30 mouse cellular contexts compared by ENCODE assay signal in genomic region chr2:41382695-41383094, GRCm38 (mm10).
DNase-seq lines count a peak whose midpoint lies in the region; ATAC-seq and TF ChIP-seq lines count a peak whose summit lies in the region.
"Had no signal": no experiment of that assay in that cellular context is flagged by ENCODE, and none has a peak within 500 bp of the region (broad histone marks: within the 10 kb centered on the region; RNA-seq: fewer than 3 reads in every experiment).

No protein-coding gene starts in this region.

- TF ChIP-seq CTCF in heart, postnatal 0 days (IDR thresholded peaks at IDR 0.05; ENCODE audit: low read depth) = no peak

- no peaks in the 10 kb centered on the region for H3K9me3 ChIP-seq in heart, embryonic 11.5 days (replicated peaks; ENCODE audit: control insufficient read depth, low read length)
- no peaks in the 10 kb centered on the region for H3K9me3 ChIP-seq in heart, postnatal 0 days (replicated peaks; ENCODE audit: control insufficient read depth, low read length)
- H3K9me3 ChIP-seq in intestine, embryonic 15.5 days = no peaks in the 10 kb centered on the region
- H3K9me3 ChIP-seq: embryonic facial prominence, embryonic 13.5 days; limb, embryonic 10.5 days; limb, embryonic 15.5 days; liver, embryonic 13.5 days; megakaryocyte, embryonic 14.5 days; midbrain, embryonic 12.5 days; neural tube, embryonic 12.5 days had no signal

- WGBS in heart, embryonic 11.5 days (ENCODE audit: insufficient replicate concordance) = 29% methylated on average over 2 of the region's 2 CpGs
- WGBS in heart, postnatal 0 days = 17% methylated on average over 2 of the region's 2 CpGs
- WGBS in intestine, embryonic 15.5 days = 66% methylated on average over 2 of the region's 2 CpGs

- H3K27ac ChIP-seq in heart, embryonic 11.5 days (ENCODE audit: low read depth, low read length) = no peak overlapping the region; the same call in 1 of the 2 replicates
- no peak overlapping the region for H3K27ac ChIP-seq in heart, postnatal 0 days (ENCODE audit: low read depth)
- no peak overlapping the region for H3K27ac ChIP-seq in intestine, embryonic 15.5 days
- H3K27ac ChIP-seq: embryonic facial prominence, embryonic 13.5 days; limb, embryonic 10.5 days; limb, embryonic 15.5 days; liver, embryonic 13.5 days; midbrain, embryonic 12.5 days; neural tube, embryonic 12.5 days had no signal

- peak; percentile 75 for ATAC-seq in heart, embryonic 11.5 days (replicated peaks; ENCODE audit: insufficient number of reproducible peaks, low FRiP score, low TSS enrichment)
- ATAC-seq in heart, postnatal 0 days (ENCODE audit: insufficient read depth, low read depth) = peak; percentile 64; the same call in 1 of the 2 replicates
- no peak for ATAC-seq in intestine, embryonic 15.5 days
- ATAC-seq: forebrain, embryonic 16.5 days; hindbrain, embryonic 16.5 days had no signal

- no peak overlapping the region for H3K4me2 ChIP-seq in heart, embryonic 11.5 days
- no peak overlapping the region for H3K4me2 ChIP-seq in heart, postnatal 0 days (ENCODE audit: low read depth, low read length)
- H3K4me2 ChIP-seq in intestine, embryonic 15.5 days (replicated peaks) = no peak overlapping the region
- H3K4me2 ChIP-seq: embryonic facial prominence, embryonic 13.5 days; limb, embryonic 15.5 days; liver, embryonic 13.5 days; midbrain, embryonic 12.5 days; neural tube, embryonic 12.5 days had no signal

- H3K27me3 ChIP-seq in heart, embryonic 11.5 days (ENCODE audit: control insufficient read depth, insufficient read depth, low read length) = no peaks in the 10 kb centered on the region
- H3K27me3 ChIP-seq in heart, postnatal 0 days (ENCODE audit: control insufficient read depth, insufficient read depth, low read length) = no peaks in the 10 kb centered on the region
- H3K27me3 ChIP-seq in intestine, embryonic 15.5 days (replicated peaks) = no peaks in the 10 kb centered on the region
- H3K27me3 ChIP-seq: embryonic facial prominence, embryonic 13.5 days; limb, embryonic 15.5 days; liver, embryonic 13.5 days; megakaryocyte, embryonic 14.5 days; midbrain, embryonic 12.5 days; neural tube, embryonic 12.5 days had no signal

- TF ChIP-seq EP300 in heart, postnatal 0 days (IDR thresholded peaks at IDR 0.05; ENCODE audit: low read depth) = no peak

- no peak overlapping the region for H3K4me3 ChIP-seq in heart, embryonic 11.5 days (ENCODE audit: low read depth, low read length)
- no peak overlapping the region for H3K4me3 ChIP-seq in heart, postnatal 0 days (ENCODE audit: low read depth, low read length)
- no peak overlapping the region for H3K4me3 ChIP-seq in intestine, embryonic 15.5 days (replicated peaks)
- H3K4me3 ChIP-seq: embryonic facial prominence, embryonic 13.5 days; erythroblast, embryonic 14.5 days; limb, embryonic 10.5 days; limb, embryonic 15.5 days; liver, embryonic 13.5 days; megakaryocyte, embryonic 14.5 days; midbrain, embryonic 12.5 days; myocyte; neural tube, embryonic 12.5 days had no signal

- no peak overlapping the region for H3K9ac ChIP-seq in heart, embryonic 11.5 days (ENCODE audit: low read depth, low read length)
- no peak overlapping the region for H3K9ac ChIP-seq in heart, postnatal 0 days (replicated peaks; ENCODE audit: low read depth, low read length)
- H3K9ac ChIP-seq in intestine, embryonic 15.5 days = no peak overlapping the region
- H3K9ac ChIP-seq: embryonic facial prominence, embryonic 13.5 days; limb, embryonic 15.5 days; liver, embryonic 13.5 days; midbrain, embryonic 12.5 days; neural tube, embryonic 12.5 days had no signal

- DNase-seq in heart, adult 8-10 months (ENCODE audit: low spot score) = peak; percentile 15
- DNase-seq in heart, postnatal 14 days = no peak
- peak; percentile 84 for DNase-seq in MEL-GATA-1-ER (ENCODE audit: extremely low read depth, low read depth)
- peak; percentile 39 for DNase-seq in heart, postnatal 0 days (ENCODE audit: low spot score)
- no peak for DNase-seq in urinary bladder, adult 2 months (ENCODE audit: low spot score)
- DNase-seq: adrenal gland, postnatal 10 days; B cell, adult 2 months; cerebellum, adult 11 months; cerebellum, adult 9-11 months; embryo, embryonic 11 days; kidney, adult 8-10 months; kidney, postnatal 10 days; liver, embryonic 13.5 days; lung, adult 2 months; lung, postnatal 4 days; right cerebral cortex, postnatal 4 days; thymus, adult 2 months; thymus, postnatal 36 days had no signal

- intact Hi-C loops in heart, postnatal 14 days (cut with DNase I) = no loop called here

- no peaks in the 10 kb centered on the region for H3K4me1 ChIP-seq in heart, embryonic 11.5 days (ENCODE audit: control insufficient read depth, insufficient read depth, low read length)
- H3K4me1 ChIP-seq in heart, postnatal 0 days (ENCODE audit: control insufficient read depth, insufficient read depth) = no peaks in the 10 kb centered on the region
- H3K4me1 ChIP-seq in intestine, embryonic 15.5 days (replicated peaks) = no peaks in the 10 kb centered on the region
- H3K4me1 ChIP-seq: embryonic facial prominence, embryonic 13.5 days; limb, embryonic 10.5 days; limb, embryonic 15.5 days; liver, embryonic 13.5 days; megakaryocyte, embryonic 14.5 days; midbrain, embryonic 12.5 days; neural tube, embryonic 12.5 days had no signal

- H3K36me3 ChIP-seq in heart, embryonic 11.5 days (ENCODE audit: control insufficient read depth, insufficient read depth, low read length) = no peaks in the 10 kb centered on the region
- no peaks in the 10 kb centered on the region for H3K36me3 ChIP-seq in heart, postnatal 0 days (replicated peaks; ENCODE audit: control insufficient read depth, insufficient read depth, low read length)
- H3K36me3 ChIP-seq in intestine, embryonic 15.5 days = no peaks in the 10 kb centered on the region
- H3K36me3 ChIP-seq: embryonic facial prominence, embryonic 13.5 days; limb, embryonic 10.5 days; limb, embryonic 15.5 days; liver, embryonic 13.5 days; midbrain, embryonic 12.5 days; neural tube, embryonic 12.5 days had no signal

Comparison
In these comparisons a context has a peak if more than half of its experiments do, and no peak if none do; other contexts are left out.
1. DNase-seq: peak in heart, adult 8-10 months (single experiment), MEL-GATA-1-ER (single experiment) and heart, postnatal 0 days (single experiment); none in heart, postnatal 14 days (0 of 2) and urinary bladder, adult 2 months (single experiment).